Mouse (Mus musculus) E14TG2a.4 (cell line): ENCODE results near the gene Spata5.

Experiments used
- CTCF ChIP-seq: conservative IDR thresholded peaks from 2 replicates; pipeline ENCODE4 v1.5.1; 2014; ENCODE audit warnings: low read length
- POU5F1 ChIP-seq: IDR thresholded peaks from 2 replicates; pipeline ENCODE4 v1.6.1; 2014; ENCODE audit warnings: low read length, borderline replicate concordance

GRCm38 (mm10) chr3:37401729-37402610, 17.7 kb upstream of the Spata5 start:
- TF ChIP-seq CTCF (no peak), POU5F1 (no peak)
